Mouse (Mus musculus): Measurements from ENCODE around the gene Kcna1.

Gene Kcna1

GRCm38 (mm10) chr6:126646381-126646780, at the start of gene Kcna1:
Gene Kcna1, minus strand, starts transcription at chr6:126646384.
- no peak for DNase-seq (ENCODE audit: low read depth)

DNA sequence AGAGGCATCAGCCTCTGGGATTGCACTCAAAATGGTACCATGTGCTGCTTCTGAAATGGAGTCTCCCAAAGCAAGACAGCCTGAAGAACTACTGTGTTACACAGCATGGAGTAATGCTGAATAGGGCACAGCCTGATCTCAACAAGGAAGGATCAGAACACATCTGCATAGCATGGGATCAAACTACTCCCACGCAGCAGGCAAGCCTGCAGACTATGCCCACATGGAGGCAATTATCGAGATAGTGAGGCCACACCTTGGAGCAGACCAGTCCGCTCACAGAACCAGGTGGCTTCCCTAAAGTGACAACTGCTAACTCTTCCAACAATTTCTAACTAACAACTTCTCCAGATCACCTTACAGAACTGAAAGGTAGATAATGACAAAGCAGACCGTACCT, 40.9 kb upstream of the Kcna1 start:
- DNase-seq (ENCODE audit: low read depth): no peak

DNA sequence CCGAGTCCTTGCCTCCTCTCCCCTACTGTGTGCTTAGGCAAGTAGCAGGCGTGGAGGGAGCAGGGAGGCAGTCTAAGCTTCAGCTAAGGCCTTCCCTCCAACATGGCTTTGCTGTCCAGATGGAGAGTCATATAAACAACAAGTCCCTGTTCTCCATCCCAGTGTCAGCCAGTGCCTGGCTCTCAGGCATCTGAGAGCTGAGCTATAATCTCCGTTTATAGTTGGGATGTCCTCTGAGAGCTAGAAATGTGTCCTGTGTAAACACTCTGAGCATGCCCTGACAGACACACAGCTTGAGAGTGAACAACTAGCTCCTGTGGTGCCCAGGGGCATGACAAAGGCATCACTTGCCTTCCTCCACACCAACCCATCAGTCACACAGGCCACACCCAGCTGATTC, 39.0 kb upstream of the Kcna1 start:
- no peak for DNase-seq (ENCODE audit: low read depth)

DNA sequence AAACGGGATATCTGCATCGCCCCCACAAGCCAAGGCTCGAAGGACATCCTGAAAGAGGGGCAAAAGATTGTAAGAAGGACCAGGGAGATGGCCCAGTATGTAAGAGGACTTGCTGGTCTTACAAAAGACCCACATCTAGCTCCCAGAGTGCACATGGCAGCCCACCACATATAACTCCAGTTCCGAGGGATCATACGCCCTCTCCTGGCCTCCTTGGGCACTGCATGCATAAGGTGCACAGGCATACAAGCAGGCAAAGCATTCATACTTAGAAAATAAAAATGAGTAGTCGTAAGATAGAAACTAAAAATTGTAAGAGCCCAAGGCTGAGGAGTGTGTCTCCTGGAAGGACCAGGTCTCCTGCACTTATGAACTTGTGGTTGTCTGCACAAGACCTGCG, 32.8 kb upstream of the Kcna1 start:
- DNase-seq (ENCODE audit: low read depth): no peak

- no peak for DNase-seq (ENCODE audit: low read depth)
Measured at GRCm38 (mm10) chr6:126667001-126667400, 20.8 kb upstream of the Kcna1 start.

DNA sequence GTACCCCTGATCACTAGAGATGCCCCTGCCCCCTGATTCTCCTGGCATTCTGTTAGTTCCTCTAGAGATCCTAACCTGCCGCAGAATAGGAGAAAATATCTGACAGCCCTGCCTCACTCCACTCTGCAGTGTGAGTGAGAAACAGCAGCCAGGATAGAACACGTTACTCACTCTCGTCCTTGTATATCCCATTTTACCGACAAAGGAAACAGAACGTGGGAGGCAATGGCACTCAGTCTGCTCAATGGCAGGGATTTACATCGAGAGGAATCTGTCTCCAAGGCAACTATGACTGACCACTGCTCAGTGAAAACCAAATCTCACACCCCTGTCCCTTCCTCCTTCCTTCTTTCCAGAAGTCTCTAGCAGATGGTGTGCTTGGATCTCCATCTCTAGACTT, 19.9 kb upstream of the Kcna1 start:
- no peak for DNase-seq (ENCODE audit: low read depth)

DNA sequence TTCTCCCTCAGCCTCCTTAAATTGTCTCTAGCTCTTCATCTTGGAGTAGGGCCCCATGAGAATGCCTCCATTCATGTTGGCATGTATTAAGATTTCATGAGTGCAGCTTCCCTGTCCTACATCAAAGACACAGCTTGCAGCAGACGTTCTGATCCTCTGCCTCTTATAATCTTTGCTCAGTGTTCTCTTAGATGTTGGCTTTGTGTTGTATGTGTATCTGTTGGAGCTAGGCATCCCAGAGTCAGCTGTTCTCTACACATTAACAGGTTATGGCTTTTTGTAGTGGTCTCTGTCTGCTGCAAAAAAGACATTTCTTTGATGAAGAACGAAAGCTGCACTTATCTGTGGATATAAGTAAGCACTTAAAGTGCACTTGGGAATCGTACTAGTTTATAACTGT, 18.4 kb upstream of the Kcna1 start:
- DNase-seq (ENCODE audit: low read depth): no peak

DNA sequence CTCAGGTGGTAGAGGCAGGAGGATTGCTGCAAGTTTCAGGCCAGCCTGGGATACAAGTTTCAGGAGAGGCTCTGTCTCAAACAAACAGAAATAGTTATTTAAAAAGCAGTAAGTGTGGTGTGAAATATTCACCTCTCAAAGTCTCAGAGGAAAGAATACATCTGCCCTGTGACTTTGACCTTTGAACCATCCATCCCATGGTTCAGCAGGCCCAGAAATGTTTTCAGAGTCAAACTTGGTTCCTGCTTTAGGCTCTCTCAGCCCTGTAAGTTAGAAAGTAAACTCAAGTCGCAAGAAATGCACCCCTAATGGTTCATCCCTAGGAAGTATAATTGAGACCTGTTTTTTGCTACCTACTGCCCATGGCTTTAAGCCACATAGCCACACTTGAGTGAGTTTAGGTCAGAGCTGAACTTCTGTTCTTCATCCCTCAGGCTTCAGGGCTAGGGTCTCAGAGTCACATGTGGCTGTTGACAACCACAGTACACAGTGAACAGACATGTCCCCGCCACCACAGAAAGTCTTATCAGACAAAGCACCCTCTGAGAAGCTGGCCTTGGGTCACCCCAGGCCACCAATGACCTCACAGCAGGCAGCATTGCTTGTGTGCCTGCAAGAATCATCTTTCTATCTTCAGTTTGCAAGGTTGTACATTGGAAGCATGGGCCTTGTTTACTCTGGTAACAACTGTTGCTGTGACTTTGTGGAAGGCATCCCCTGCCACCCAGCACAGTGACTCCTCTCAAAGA, 11.6 kb upstream of the Kcna1 start:
- DNase-seq (ENCODE audit: low read depth): no peak

GRCm38 (mm10) chr6:126653561-126653960, 7.4 kb upstream of the Kcna1 start:
- DNase-seq (ENCODE audit: low read depth): no peak

DNA sequence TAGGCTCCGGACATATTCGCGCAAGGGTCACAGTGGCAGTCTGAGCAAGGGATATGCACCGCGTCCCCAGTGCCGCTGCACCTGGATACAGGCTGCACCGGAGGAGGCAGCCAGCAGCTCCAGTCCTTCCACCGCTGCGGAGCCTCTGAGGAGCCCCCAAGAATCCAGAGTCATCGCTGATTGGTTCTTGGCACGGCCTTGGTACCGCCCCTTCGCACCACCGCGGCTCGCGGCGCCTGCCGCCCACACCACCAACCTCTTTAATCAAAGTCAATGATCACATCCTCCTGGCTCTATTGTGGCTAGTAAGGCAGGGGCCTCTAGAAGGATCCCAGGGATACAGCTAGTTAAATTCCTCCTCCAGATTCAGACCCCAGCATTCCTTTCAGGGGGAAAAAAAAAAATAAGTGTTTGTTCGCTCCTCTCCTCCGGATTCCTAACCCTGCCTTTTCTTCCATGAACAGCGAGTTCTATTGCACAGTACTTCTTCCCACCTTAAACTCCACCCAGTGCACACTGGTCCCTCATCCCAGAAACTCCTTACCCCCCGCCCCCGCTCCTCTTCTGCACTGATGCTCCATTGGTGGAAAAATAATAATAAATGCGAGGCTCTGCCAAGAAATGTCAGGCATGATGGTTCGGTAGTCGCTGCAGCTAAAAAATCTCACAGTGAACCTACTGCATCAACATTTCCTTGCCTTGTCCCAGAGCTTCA, 383 bp downstream of the Kcna1 start:
- no peak for DNase-seq (ENCODE audit: low read depth)

GRCm38 (mm10) chr6:126645044-126645541, 1.1 kb downstream of the Kcna1 start:
- DNase-seq (ENCODE audit: low read depth): no peak

DNA sequence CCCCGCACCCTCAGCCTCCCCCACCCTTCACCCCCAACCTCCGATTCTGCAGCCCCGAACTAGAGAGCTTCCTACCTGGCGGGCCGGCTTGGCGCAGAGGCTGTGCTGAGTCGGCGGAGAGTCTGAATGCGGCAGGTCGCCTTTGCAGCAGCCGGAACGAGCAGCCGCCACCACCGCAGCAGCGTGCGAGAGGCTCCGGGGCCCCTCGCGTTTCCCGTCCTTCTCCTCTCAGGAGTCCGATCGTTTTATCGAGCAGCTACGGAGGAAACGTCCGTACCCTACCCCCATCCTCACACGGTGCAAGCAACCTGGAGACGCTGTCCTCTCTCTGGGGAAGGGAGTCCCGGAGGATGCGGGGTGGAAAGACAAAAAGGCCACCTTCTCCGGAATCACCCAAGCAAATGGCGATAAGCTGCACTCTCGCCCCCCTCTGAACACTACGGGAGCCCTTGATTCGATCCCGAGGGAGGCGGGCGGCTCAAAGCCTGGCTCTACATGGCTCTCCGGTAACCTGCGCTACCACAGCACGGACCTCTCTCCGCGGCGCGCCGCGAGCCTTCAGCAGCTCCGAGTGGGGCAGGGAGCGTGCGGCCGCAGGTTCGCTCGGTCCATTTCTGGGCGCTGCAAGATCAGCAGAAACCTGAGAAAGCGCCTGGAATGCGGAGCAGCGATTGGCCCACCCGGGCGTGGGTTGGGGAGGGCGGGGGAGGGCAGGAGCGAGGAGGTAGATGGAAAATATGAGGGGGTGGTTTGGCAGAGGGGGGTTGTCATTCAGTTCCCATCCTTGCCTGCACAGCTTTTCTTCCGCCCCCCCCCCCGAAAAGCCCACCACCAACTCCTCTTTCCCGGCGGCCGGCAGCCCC, 1.8 kb downstream of the Kcna1 start:
- peak; percentile 1 for DNase-seq (ENCODE audit: low read depth)

DNA sequence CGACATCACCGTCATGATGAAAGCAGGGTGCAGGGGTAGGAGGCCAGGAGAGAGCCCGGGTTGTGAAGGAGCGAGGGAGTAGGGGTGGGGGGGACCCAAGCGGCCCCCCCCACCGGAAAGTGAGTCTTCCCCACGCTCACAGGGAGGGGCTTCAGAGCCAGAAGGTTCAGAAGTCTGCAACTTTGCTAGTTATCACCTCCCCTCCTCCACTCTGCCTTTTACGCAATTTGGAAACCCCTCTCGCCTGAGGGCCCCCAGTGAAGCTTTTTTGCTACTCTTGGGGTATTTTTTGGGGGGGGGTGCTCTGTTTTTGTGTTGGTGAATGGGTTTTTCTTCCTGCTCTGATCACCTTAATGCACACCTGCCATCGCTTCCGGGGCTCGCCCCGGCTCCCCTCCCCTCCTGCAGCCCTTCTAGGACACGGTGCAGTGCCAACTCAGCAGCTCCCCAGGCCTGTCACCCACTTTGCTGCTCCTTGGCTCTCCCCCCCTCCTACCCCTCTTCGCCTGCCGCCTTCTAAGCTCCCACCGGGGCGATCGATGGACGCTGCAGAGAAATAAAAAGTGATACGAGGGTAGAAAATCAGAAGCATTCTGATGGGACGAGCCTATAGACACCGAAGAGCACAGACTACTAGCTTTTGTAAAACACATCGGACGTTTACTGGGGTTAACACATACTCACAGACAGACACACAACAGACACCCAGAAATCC, 2.7 kb downstream of the Kcna1 start:
- DNase-seq (ENCODE audit: low read depth): no peak

DNA sequence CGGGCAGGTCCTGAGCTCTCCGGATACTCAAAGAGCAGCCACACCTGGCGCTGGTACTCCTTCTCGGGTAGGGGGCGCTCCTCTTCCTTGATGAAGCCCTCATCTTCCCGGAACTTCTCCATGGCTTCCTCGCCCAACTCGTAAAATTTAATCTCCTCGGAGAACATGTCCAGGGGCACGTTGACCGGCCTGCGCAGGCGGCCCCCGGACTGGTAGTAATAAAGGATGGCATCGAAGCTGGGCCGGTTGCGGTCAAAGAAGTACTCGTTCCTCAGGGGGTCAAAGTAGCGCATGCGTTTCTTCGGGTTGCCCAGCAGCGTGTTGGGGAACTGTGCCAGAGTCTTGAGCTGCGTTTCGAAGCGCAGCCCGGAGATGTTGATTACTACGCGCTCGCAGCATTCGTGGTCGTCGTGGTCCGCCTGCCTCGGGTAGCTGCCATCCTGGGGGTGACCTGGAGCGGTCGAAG, 3.3 kb downstream of the Kcna1 start:
- DNase-seq (ENCODE audit: low read depth): peak; percentile 2

DNA sequence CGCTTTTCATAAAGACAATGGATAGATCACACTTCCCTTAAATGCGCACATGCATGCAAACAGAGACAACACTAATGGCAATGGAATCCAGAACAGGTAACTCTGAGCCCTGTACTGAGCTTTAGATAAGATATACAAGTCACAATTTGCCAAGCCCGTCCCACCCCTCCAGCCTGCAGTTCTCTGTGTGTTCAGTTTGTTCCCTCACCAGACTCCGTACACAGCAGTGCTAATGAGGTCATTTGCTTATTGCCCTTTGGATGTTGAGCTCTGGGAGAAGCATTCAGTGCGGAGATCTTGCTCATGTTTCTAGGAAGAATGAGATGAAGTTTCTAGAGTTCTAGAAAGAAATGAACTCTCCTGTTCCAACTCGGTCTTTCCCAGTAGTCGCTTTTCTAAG, 17.7 kb downstream of the Kcna1 start:
- no peak for DNase-seq (ENCODE audit: low read depth)

DNA sequence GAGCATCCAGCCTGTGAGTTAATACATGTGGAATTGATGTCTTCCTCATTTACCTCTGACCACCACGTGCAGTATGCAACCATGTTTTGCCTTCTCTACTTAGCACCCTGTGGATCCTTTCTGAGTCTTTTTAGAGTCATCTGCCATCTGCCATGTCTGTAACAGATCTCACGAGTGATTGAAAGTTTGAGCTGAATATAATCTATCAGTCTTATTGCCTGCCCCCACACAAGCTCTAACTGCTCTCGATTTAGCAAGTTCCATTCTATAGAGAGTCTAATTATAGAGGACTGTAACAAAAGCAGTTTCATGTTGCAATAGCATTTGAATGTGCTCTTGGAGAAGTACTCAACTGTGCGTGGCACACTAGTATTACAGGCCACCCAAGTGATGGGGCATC, 27.7 kb downstream of the Kcna1 start:
- no peak for DNase-seq (ENCODE audit: low read depth)

DNA sequence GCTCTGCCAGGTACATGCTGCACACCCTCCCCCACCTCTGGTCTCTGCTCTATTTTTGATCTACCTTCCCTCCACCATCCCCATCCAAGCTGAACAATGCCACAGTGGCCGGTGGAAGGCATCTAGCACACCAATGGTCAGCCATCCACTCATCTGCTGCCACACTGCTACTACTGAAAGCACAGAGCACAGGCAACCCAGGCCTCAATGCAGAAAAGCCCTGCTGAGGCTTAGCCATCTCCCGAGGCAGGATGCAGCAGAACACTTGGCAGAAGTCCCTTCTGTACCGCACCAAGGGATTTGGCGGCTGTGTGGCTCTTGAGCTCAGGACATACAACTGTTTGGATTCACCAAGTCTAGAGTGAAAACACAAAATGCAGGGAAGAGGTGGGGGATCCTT, 35.4 kb downstream of the Kcna1 start:
- no peak for DNase-seq (ENCODE audit: low read depth)

GRCm38 (mm10) chr6:126609193-126609947, 36.8 kb downstream of the Kcna1 start:
- no peak for DNase-seq (ENCODE audit: low read depth)

DNA sequence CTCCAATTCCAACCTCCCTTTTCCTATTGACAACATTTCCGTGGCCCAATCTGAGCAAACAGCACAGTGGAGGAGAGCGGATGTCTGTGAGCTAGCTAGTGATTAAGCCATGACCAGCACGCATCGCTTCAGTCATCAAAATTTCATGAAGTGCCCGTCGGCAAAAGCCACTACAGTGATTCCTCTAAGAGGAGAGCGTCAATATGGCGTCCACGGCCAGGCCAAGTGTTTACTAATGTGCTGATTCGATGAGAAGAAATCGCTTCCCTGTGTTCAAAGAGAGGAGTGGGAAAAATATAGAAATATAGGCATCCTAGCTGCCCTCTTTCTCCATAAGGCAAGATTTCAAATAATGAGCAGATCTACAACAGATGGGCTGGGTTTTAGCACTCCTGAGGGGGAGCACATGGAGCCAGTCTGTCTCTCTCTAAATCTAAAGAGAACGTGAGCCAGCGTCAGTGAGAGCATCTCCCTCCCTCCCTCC, 44.3 kb downstream of the Kcna1 start:
- no peak for DNase-seq (ENCODE audit: low read depth)

DNA sequence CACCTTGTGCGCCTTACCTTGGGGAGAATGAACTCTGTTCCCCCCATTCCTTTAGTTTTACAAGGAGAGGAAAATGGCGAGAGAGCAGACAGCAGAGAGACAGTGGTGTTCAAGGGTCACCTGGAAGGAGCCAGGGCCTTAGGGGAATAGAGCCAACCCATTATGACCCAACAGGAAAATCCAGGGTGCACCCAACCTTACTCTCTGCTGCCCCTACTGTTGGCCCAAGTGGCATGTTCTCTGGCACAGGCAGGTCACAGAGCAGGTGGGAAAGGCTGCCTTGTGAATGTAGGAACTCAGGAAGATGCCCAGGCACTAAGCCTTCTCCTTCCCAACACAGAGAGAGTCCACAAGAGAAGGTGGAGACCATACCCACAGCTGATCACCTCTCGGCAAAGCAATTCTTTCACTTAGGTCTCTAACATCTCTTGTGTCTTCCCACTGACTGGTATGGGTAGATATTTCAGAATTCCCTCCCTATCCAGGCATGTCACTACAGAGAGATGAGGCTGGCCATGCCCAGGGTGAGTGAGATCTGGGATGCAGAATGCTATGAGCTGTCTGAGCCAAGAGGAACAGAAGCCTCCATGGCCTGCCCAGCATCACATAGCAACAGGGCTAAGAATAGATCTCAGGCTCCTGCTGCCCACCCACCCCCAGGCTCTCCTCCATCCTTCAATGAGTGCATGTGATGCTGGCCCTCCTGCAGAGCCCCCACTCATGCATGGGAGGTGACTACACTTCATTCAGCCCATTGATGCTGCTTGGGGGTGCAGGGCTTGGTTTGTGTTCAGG, 46.8 kb downstream of the Kcna1 start:
- DNase-seq (ENCODE audit: low read depth): no peak

All from induced T-regulatory cell, adult 2 months (primary cell).